Comparison of ENCODE assay signal across 8 mouse cellular contexts in genomic region chr17:34603375-34604060, GRCm38 (mm10). TPM values are rescaled to one million over a fixed set of nuclear protein-coding genes. Genes with fewer than 3 reads are reported as not detected.
DNase-seq lines count a peak whose midpoint lies in the region; ATAC-seq lines count a peak whose summit lies in the region.

TSS of gene Rnf5 (minus strand) at chr17:34603690.

- peaks cover 63% of the 10 kb centered on the region for H3K4me1 ChIP-seq in heart, embryonic 10.5 days
- H3K4me1 ChIP-seq in kidney, embryonic 15.5 days, result peaks cover 67% of the 10 kb centered on the region

- DNase-seq in B cell, adult 2 months, result peak; percentile 92 to 95
- peak; percentile 100 for DNase-seq in brain, adult 2 months (ENCODE audit: low read depth, low spot score)
- peak; percentile 100 for DNase-seq in heart, embryonic 10.5 days (ENCODE audit: low spot score)
- DNase-seq in liver, result peak; percentile 96
- DNase-seq in spleen, postnatal 4 days (ENCODE audit: low spot score in 2 of 2), result peak; percentile 97 to 98

- no peaks in the 10 kb centered on the region for H3K27me3 ChIP-seq in heart, embryonic 10.5 days (ENCODE audit: insufficient read depth, poor library complexity, severe bottlenecking)
- no peaks in the 10 kb centered on the region for H3K27me3 ChIP-seq in kidney, embryonic 15.5 days

- peaks cover 25% of the 10 kb centered on the region for H3K36me3 ChIP-seq in heart, embryonic 10.5 days
- H3K36me3 ChIP-seq in kidney, embryonic 15.5 days, result peaks cover 32% of the 10 kb centered on the region

- H3K9me3 ChIP-seq in heart, embryonic 10.5 days, result no peaks in the 10 kb centered on the region
- no peaks in the 10 kb centered on the region for H3K9me3 ChIP-seq in kidney, embryonic 15.5 days (replicated peaks)

- peak; percentile 79 for ATAC-seq in erythroblast, adult 5-6 weeks (replicated peaks; ENCODE audit: low FRiP score, poor library complexity, severe bottlenecking)
- peak; percentile 95 for ATAC-seq in kidney, embryonic 15.5 days (replicated peaks; ENCODE audit: low FRiP score)
- ATAC-seq in monocyte, adult 5-6 weeks (replicated peaks; ENCODE audit: insufficient number of reproducible peaks, low FRiP score, low TSS enrichment, poor library complexity, severe bottlenecking), result peak; percentile 74

- H3K9ac ChIP-seq in kidney, embryonic 15.5 days, result peak within 1 kb of the TSS; percentile 96

- WGBS in heart, embryonic 10.5 days, result under 1% methylated on average over 30 of the region's 30 CpGs
- under 1% methylated on average over 30 of the region's 30 CpGs for whole genome bisulfite sequencing in kidney, embryonic 15.5 days

- peak within 1 kb of the TSS; percentile 85 for H3K4me3 ChIP-seq in heart, embryonic 10.5 days
- peak within 1 kb of the TSS; percentile 88 for H3K4me3 ChIP-seq in kidney, embryonic 15.5 days (replicated peaks)

- H3K4me2 ChIP-seq in kidney, embryonic 15.5 days, result peak within 1 kb of the TSS; percentile 85

- H3K27ac ChIP-seq in heart, embryonic 10.5 days, result peak within 1 kb of the TSS; percentile 96
- peak within 1 kb of the TSS; percentile 96 for H3K27ac ChIP-seq in kidney, embryonic 15.5 days

RNA-seq across cellular contexts. Expression of gene Rnf5, which starts in this region (rescaled TPM):
- 22.2 and 30.2 TPM in 2 replicates for total RNA-seq in erythroblast, adult 5-6 weeks (2015; ENCODE audit: low replicate concordance)
- total RNA-seq in erythroblast, adult 5-6 weeks (2017; ENCODE audit: low replicate concordance), result 4.1 and 6.1 TPM in 2 replicates
- 139 and 157 TPM in 2 replicates for polyA plus RNA-seq in heart, embryonic 10.5 days (2016; fragmentation: Nextera tagmentation; extraction: Ambion mirVana)
- 166 and 168 TPM in 2 replicates for polyA plus RNA-seq in kidney, embryonic 15.5 days (2015; fragmentation: Nextera tagmentation; extraction: Ambion mirVana)
- total RNA-seq in monocyte, adult 5-6 weeks (2017), result 8.6 to 21.8 TPM (median 14.6 TPM) in 3 replicates

Comparison
In these comparisons a context has a peak if more than half of its experiments do, and no peak if none do; other contexts are left out.
1. Peak in every context shown above with its lines: DNase-seq, ATAC-seq, H3K4me3 ChIP-seq and H3K27ac ChIP-seq.